Mouse (Mus musculus): Measurements from ENCODE around the gene Emc9. TPM values are rescaled to one million over a fixed set of nuclear protein-coding genes. Genes with fewer than 3 reads are reported as not detected.
A peak's percentile ranks its signal among the peaks of the same experiment; 100 is the strongest.

Gene Emc9
- total RNA-seq, 2 experiments from 2014 or later, result 27.8 to 36.4 TPM

DNA sequence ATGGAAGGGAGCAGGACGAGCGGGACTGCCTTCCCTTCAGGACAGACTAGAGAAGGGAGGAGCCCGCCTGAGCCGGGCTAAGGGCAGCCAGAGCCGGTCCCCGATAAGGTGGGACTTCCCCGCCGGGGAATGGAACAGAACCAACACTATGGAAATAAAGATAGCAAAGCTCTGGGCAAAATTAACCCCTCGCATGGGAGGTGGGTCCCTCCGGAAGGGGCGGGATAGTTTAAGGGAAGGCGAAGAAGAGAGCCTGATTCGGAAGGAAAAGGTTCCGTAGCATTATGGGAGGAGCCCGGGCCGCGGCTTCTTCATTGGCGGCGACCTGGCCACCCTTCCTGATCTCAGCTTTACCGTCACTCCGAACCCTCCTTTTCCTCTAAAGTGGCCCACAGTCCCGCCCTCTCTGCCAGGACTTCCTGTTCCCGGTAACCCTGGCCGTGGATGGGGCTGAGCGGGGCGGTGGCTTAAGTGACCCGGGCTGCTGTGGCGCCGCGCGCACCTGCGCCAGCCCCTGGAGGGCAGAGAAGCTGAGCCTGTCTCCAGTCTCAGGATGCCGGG lies 6.3 kb upstream of the Emc9 start, which contains the start of gene Rnf31:
TSS of gene Rnf31 (plus strand) at position 378 of the 561 bp plus-strand sequence.
- intact Hi-C loops (cut with DNase I), result no loop called here

GRCm38 (mm10) chr14:55590748-55591330 lies 5.7 kb upstream of the Emc9 start, which contains the start of gene Psme2:
Gene Psme2 (minus strand): TSS chr14:55591113.
- intact Hi-C loops (cut with DNase I), result no loop called here

More for the DNA sequence above, 6.3 kb upstream of the Emc9 start, which contains the start of gene Rnf31:
- peak; percentile 92 for DNase-seq

GRCm38 (mm10) chr14:55589771-55590448 lies 4.8 kb upstream of the Emc9 start:
- no peak for DNase-seq
- intact Hi-C loops (cut with DNase I), result no loop called here

More at GRCm38 (mm10) chr14:55590748-55591330, 5.7 kb upstream of the Emc9 start, which contains the start of gene Psme2:
- peak; percentile 95 for DNase-seq

- intact Hi-C loops (cut with DNase I), result no loop called here
- no peak for DNase-seq
These were observed 4.2 kb upstream of the Emc9 start for GRCm38 (mm10) chr14:55589271-55589670.

- intact Hi-C loops (cut with DNase I), result no loop called here
- DNase-seq, result no peak
These were observed 1.0 kb upstream of the Emc9 start for GRCm38 (mm10) chr14:55586149-55586548.

- intact Hi-C loops (cut with DNase I), result no loop called here
- DNase-seq, result no peak
These were observed 461 bp upstream of the Emc9 start for GRCm38 (mm10) chr14:55585566-55585960.

DNA sequence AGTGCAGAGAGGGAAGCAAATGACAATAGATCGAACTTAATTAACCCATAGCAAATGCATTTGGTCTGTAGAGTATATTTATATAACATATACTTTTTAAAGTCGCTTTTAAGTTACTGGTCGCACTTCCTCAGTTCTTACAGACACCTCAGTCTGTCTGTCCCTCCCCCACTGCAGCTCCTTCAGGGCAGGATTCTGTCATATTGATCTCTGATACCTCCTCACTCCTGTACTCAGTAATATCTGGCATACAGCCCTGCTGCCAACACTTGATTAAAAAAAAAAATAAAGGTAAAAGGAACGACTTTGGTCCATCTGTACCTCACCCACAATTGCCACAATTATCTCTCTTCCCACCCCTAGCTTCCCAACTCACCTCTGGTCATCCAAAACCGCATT lies 800 bp downstream of the Emc9 start:
- no peak for DNase-seq
- intact Hi-C loops (cut with DNase I), result no loop called here

- no peak for DNase-seq
- intact Hi-C loops (cut with DNase I), result no loop called here
These were observed 3.0 kb downstream of the Emc9 start for GRCm38 (mm10) chr14:55581981-55582681.

DNA sequence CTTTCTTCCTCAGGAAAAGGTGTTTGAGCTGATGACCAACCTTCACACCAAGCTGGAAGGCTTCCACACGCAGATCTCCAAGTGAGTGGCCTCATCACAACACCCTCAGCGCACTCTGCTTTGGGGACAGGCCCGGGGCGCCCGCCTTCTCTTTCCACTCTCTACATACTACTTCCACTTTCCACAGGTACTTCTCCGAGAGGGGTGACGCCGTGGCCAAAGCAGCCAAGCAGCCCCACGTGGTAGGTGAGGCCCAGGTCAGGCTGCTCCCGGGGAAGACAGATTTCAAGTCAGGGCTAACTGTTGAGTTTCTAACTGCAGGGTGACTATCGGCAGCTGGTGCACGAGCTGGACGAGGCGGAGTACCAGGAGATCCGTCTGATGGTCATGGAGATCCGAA lies 4.4 kb downstream of the Emc9 start:
- DNase-seq, result no peak
- intact Hi-C loops (cut with DNase I), result no loop called here

GRCm38 (mm10) chr14:55579511-55580496 lies 5.3 kb downstream of the Emc9 start:
- DNase-seq, result no peak
- intact Hi-C loops (cut with DNase I), result no loop called here

- peak; percentile 65 for DNase-seq
- intact Hi-C loops (cut with DNase I), result no loop called here
These were observed 6.3 kb downstream of the Emc9 start for GRCm38 (mm10) chr14:55578668-55579269.

DNA sequence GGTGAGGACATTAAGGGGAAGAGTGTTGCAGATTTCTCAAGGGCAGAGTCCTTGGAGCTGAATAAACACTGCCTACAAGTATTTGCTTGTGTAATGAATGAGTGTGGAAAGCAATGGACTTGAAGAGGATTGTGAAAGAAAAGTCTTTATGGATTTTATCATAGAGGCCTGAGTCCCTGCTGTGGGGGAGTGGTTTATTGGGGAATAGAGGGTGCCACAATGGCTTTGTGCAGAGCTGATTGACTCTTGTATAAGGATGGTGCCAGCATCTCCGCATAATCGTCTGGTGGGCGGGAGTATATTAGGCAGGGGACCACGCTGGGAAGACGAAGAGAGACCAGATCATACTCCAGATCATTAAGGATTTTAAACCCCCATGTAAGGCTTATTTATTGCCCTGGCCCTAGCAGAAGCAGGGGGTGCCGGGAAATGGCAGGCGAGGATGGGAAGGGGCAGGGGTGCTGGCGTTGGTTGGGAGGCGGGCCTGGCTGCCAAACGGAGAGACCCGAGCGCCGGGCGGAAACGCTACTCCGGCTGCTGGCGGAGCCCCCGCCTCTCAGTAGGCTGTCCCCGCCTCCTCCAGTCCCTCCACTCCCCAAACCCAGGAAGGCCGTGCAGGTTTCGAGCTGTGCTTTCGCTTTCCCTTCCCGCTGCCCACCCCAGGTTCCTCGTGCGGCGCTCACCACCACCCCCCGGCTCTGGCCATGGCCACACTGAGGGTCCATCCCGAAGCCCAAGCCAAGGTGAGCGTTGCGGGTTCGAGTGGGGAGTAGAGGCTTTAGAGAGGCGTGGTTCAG lies 7.0 kb downstream of the Emc9 start, which contains the start of gene Psme1:
TSS of gene Psme1 (plus strand) at position 253 of the 797 bp plus-strand sequence.
- intact Hi-C loops (cut with DNase I), result no loop called here

GRCm38 (mm10) chr14:55576376-55576775 lies 8.7 kb downstream of the Emc9 start:
- intact Hi-C loops (cut with DNase I), result no loop called here
- peak; percentile 32 for DNase-seq

More for the DNA sequence above, 7.0 kb downstream of the Emc9 start, which contains the start of gene Psme1:
- peak; percentile 91 for DNase-seq

GRCm38 (mm10) chr14:55575711-55576110 lies 9.4 kb downstream of the Emc9 start:
- no peak for DNase-seq
- intact Hi-C loops (cut with DNase I), result no loop called here

GRCm38 (mm10) chr14:55575302-55575701 lies 9.8 kb downstream of the Emc9 start, which contains the start of gene Fitm1:
Gene Fitm1 (plus strand): TSS chr14:55575617.
- intact Hi-C loops (cut with DNase I), result no loop called here
- DNase-seq, result no peak

GRCm38 (mm10) chr14:55571760-55572159 lies 13.3 kb downstream of the Emc9 start:
- no peak for DNase-seq
- intact Hi-C loops (cut with DNase I), result no loop called here

DNA sequence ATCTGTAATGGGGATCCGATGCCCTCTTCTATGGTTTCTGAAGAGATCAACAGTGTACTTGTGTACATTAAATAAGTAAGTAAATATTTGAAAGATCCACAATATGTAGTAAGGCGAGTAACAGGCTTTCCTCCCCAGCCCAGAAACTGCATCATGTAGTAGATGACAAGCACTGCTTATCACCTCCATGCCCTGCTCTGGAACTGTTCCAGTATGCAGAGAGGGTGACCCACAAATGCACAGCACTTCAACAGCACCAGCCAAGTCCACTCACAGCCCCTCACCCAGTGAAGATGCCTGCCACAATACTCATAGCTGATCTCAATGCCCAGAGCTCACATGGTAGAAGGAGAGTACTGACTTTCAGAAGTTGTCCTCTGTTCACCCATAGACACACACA lies 14.5 kb downstream of the Emc9 start:
- intact Hi-C loops (cut with DNase I), result no loop called here

DNA sequence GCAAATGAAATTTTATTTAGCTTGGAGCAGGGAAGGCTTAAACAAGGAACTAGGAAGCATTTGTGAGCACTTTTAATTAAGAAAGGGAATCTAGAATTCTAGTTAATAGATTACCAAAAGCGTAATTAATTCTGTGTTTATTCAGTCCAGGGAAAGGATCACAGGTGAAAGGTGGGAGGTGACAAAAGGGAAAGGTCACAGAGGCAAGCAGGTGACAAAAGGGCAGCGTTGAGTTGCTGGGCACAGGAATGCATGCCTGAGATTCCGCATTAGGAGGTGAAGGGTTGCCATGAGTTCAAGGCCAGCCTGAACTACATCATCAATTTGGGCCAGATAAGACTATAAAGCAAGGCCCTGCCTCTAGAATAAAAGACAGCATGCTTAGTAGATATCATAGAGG lies 17.6 kb downstream of the Emc9 start:
- no peak for DNase-seq
- intact Hi-C loops (cut with DNase I), result no loop called here

More for the DNA sequence above, 14.5 kb downstream of the Emc9 start:
- DNase-seq, result no peak

- intact Hi-C loops (cut with DNase I), result no loop called here
These were observed 19.4 kb downstream of the Emc9 start for GRCm38 (mm10) chr14:55565748-55566147.

More at GRCm38 (mm10) chr14:55565748-55566147, 19.4 kb downstream of the Emc9 start:
- no peak for DNase-seq
